Mouse (Mus musculus) cerebellum, postnatal 14 days (tissue): Measurements from ENCODE around the gene Zfp775.

Experiments used
- DNase-seq, 2 experiments: peaks; one replicate each; pipeline ENCODE4 v3.0.0; 2021; ENCODE audit warnings: mixed read lengths in 2 of 2

Gene Zfp775

DNA sequence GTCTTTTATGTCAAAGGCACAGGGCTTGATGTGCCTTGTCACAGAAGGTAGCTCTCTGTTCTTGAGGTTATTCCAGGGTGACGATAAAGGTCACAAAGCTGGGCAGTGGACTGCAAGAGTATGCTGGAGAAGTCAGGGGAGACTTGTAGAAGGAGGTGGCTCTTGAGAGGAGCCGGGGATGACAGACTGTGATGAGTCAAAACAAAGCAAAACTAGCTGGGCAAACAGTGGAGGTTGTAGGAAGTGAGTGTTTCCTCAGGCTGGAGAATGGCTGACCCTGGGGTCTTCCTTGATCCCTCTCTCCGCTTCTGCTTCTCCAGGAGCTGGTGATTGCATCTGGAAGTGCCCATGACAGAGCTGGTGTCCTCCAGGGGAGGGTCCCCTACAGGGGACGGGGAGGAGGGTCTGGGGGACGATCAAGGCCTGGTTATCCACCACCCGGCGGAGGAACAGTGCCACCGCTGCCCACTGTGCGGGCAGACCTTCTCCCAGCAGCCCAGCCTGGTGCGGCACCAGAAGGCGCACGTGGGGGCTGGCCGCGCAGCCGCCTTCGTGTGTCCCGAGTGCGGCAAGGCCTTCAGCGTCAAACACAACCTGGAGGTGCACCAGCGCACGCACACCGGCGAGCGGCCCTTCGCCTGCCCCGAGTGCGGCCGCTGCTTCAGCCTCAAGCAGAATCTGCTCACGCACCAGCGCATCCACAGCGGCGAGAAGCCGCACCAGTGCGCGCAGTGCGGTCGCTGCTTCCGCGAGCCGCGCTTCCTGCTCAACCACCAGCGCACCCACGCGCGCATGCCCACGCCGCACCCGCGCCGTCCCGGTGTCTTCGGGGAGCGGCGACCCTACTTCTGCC, 27.2 kb downstream of the Zfp775 start:
- DNase-seq: peak; percentile 69 to 73

DNA sequence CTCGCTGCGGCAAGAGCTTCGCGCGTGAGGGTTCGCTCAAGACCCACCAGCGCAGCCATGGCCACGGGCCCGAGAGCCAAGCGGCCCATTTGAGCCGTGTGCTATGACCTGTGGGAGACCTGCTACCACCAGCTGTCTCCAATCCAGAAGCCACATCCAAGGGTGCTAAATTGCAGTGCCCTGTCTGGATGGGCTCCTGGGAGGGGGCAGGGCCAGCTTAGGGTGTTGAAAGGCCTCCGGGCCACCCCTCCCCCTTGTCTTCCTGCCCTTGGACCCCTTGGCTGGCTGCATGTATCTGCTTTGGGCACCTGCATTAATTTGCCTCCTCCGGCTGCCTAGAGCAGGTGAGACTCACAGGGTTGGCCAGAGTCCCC, 27.8 kb downstream of the Zfp775 start:
- no peak for DNase-seq

DNA sequence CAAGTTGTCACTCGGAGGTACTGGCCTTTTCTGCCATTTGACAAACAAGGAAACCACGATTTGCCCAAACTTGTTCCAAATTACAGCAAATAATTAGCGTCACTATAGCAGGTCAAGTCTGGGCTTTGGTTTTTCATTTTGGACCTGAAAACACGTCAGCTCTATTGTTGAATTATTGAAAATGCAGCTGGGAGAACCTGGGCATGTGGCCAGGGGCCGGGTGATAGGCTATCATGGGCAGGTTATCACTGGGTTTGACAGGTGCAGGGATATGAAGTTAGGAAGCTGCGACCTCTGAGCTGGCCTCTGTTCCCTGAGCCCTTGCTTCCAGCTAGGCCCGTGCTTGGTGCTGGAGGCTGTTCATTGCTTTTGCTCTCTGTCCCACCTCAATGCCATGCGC, 29.0 kb downstream of the Zfp775 start:
- no peak for DNase-seq

DNA sequence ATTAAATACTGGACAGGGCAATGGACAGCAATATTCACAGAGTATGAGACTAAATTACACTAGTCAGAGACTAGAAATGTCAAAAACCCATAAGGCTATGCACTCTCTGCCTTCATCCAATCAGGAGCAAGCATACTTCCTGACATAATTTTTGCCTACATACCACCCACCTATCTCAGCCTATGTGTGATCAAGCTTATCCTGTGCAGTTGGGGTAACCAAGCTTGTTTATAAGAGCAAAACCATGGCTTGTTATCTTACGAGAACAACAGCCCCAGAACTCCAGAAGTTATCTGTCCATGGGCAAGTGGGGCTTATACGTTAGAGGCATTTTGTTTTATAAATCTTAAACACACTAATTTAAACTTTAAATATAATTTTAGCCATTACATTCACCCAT, 33.2 kb downstream of the Zfp775 start:
- no peak for DNase-seq

DNA sequence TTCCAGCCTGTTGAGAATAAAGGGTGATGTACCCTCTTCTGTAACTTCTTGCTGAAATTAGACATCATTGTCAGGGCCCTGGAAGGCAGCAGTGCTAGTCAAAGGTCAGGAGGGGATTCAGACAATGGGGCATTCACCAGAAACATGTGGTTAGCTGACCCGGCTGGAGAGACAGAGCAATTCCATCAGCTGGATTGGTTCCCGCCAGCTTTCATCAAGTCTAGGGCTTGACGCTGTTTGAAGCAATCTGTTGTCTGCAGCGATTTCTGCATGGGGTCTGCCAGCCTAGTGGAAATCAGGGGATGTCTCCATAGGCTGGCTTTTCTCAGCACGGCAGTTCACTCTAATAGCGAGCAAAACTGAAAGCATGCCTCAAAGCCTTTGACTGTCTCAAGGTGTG, 34.7 kb downstream of the Zfp775 start:
- DNase-seq: no peak

DNA sequence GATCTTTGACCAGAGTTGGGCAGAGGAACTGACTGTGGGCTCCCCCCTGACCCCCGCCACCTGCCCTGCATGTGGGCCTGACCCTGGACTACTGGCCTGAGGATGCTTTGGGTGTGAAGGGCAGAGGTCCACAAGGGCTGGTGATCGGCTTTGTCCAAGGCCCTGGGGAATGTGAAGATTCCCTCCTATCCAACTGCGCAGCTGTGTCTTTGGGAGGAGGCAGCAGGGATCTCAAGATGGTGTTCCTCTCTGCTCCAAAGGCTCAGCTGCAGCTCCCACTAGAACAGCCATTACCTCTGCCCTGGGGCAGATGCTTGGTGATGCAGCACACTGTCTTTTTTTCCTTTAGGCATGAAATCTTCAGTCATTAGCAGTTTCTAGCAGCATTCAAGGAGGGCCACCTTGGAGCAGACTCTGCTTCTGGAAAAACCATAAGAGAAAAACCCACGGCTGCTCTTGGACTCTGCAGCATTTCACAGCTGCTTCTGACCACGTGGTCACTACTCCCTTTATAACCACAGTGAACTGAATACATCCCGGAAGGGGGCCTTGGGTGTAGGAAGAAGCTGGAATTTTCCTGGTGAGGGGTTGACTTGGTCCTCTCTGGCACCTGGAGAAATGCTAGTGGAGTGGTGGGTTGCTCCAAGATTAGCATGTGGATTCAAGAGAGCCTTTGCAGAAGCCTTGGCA, 36.1 kb downstream of the Zfp775 start:
- DNase-seq: no peak

DNA sequence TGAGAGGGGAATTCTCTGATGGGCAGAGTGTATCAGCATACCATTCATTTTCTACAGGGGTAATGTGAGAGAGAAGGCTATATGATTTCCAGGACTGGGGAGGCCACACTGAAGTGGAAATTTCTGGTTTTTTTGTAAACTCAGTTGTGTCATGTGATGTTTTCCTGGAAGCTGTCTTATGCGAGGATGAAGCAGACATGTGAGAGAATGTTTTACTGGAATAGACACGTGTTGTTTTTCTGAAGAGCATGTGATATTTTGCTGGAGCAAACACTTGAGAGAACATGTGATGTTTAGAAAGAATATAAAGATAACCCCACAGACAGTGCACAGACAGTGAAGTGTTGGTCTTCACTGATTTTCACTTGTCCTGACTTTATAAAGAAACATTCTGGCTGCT, 36.7 kb downstream of the Zfp775 start:
- no peak for DNase-seq

DNA sequence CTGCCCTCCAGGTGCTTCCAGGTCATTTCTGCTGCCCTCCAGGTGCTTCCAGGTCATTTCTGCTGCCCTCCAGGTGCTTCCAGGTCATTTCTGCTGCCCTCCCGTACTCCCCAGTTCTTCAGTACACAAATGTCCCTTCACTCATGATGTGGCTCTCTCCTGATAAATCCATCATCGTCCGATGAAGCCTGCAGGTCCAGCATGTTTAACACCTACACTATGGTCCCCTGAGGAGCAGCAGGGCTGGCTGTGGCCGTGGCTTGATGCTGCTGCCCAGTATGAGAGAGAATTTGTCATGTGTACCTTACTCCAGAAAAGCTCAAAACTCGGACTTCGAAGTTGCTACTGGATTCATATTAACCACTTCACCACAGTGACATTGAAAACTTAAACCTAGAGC, 39.5 kb downstream of the Zfp775 start:
- no peak for DNase-seq

DNA sequence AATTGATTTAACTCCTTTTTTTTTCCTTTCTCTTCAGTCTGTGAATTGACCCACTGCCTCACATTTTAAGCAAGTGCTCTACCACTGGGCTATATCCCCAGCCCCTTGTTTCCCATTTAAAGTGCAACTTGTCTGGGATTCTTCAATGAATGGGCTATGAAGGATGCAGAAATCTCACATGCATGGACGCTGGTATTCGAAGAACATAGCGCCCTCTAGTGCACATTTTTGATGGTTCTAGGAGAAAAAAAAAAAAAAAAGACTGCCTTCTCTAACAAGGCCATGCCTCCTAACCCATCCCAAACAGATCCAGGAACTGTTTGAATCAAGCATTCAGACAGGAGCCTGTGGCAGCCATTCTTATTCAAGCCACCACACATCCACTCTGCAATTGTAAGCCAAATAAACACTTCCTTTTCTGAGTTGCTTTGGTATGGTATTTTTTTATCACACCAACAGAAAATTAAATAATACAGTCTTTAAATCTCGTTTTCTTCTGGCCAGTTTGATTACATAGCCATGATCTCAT, 41.0 kb downstream of the Zfp775 start:
- DNase-seq: peak; percentile 74 to 75

DNA sequence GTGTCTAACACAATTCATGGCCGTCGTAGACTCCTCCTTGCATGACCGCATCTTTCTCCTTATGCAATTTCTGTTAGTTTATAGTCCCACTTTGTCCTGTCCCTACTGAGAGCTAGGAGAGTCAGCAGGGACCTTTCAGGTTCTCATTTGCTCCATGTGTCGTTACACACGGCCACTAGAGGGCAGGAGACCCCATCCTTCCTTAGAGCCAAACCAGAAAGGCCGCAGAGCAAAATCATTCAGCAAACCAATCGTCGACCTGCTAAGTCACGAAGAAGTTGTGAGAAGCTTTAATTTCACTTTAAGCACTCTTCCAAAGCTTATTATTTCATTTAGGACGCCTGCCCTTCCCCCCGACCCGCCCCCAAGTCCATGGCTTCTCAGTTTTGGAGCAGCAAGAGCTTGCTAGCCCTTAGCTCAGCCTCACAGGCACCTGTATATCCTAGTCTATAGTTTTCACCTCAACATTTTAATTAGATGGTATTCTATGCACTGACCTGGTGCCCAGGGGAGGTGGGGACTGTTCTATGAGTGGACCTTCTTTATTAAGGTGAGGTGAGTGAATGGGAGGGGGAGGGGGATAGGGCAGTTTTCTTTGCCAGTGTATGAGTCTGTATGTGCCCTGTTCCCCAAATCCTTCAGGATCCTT, 43.9 kb downstream of the Zfp775 start:
- DNase-seq: peak; percentile 80 to 85

DNA sequence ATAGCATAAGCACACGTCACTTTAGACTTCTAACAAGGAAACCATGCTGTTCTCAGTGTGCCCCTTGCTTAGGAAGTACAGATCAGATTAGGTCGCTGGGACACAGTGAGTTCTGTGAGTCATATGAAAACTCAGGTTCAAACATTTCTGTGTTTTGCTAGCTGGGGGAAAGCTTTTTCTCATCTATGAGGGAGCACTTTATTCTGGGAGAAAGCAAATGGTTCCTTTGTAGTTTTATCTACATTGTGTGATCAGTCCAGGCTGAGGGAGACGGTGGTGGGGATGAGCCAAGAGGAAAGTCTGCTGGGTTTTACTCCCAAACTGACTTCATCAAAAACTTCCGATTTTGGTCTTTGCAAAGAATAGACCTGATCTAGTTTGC, 44.4 kb downstream of the Zfp775 start:
- DNase-seq: no peak

DNA sequence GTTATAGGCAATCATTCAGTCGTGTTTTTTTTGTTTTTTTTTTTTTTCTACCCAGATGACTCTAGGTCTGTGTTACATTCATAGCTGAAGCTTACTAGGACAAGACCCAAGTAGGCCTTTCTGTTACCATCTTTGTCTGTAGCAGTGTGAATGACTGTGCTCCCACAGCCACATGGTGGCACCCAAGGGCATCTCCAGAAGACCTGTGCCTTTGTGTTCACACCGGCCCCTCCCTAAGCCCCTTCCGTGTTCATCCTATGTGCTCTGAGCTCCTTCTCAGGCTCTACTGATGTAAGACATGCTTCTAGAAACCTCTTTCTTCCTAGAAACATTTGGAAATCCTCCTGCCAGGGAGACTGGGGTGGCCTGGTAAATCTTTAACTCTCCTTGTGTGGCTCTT, 45.1 kb downstream of the Zfp775 start, which contains the start of gene Gimap8:
Gimap8 (plus strand) TSS at position 240 of the 400 bp plus-strand sequence.
- peak; percentile 41 to 49 for DNase-seq

DNA sequence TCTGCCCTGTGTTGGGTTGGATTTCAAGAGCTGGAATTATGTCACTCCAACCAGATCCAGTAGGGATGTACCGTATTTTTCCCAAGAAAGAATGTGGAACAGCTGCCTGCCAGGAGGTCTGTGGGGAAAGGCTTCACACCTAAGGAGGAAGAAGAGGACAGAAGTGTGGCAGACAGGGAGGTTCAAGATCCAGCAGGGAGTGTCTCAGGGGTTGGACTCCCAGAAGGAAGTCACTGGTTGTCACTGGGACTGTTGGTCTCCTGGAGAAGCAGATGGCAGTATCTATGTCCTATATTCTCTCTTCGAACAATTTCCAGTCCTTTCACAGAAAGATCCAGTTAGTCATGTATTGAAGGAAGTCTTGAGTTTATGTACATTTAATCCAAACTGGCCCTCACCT, 45.7 kb downstream of the Zfp775 start:
- no peak for DNase-seq

DNA sequence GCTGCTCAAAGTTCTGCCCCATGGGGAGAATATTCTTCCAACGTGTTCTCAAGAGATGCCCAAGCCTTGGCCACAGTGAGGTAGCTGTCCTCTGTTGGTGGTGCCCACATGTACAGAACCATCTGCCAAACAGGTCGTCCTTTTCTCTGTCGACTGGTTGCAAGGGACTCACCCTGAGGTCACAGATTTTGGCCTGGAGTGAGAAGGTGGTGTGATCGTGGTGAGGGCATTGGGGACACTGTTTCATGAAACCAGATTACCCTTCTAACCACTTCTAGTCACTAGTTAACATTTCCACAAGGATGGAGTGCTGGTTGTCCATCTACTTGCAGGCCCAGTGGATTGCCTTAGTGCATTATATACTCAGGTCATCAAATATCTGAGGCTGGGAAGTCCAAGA, 46.9 kb downstream of the Zfp775 start:
- DNase-seq: no peak

DNA sequence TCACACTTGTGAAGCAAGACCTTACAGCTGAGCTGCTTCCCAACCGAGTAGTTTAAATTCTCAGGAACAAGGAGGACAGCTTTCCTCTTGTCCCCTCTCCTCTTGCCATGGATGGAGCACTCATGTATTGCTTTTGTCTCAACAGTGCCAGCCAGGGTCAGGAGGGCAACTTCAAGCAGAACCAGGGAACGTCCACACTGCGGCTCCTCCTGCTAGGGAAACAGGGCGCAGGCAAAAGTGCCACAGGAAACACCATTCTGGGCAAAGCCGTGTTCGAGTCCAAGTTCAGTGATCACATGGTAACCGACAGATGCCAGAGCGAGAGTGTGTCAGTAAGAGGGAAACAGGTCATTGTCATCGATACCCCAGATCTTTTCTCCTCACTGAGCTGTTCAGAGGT, 48.2 kb downstream of the Zfp775 start:
- no peak for DNase-seq

DNA sequence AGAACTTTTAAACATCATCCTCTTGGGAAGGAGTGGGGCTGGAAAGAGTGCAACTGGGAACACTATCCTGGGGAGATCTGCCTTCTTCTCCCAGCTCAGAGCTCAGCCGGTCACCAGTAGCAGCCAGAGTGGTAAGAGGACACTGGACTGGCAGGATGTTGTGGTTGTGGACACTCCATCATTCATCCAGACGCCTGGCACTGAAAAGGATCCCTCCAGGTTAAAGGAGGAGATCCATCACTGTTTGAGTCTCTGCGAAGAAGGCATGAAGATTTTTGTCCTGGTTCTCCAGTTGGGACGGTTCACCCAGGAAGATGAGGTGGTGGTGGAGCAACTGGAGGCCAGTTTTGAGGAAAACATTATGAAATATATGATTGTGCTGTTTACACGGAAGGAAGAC, 56.9 kb downstream of the Zfp775 start:
- no peak for DNase-seq

DNA sequence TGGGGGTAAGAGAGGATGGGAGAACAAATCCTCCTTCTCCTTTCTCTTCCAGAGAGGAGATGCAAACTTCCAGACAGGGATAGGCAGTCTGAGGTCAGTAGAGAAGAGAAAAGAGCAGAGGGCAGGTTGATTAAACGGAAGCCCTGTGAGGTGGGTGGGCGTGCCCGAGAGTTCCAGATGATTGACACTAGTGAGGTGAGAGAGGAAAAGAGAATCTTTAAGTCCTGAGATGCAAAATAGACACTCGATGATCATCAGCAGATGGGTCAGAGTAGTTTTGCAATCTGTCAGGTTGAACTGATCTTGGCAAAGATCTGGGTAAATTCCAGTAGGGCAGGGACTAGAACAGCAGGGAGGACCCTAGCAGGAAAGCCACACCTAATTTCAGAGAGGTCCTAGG, 62.9 kb downstream of the Zfp775 start:
- no peak for DNase-seq

DNA sequence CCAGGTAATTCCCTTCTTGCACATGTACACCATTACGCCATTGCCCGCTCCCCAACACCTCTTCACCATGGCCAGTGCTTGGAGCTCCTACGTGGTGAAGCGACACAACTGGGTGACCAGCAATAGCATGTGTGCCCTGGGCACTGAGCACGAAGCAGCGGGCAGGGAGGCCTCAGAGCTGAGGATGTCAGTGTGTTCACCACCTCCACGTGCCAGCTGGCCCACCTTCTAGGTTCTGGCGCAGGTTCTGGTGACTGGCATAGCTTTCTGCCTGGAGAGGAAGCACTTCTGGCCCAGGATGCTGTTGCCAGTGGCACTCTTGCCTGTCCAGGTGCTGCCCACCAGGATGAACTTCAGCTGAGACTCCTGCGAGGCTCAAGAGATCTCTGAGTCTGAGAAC, 63.6 kb downstream of the Zfp775 start:
- DNase-seq: peak; percentile 27 to 32

DNA sequence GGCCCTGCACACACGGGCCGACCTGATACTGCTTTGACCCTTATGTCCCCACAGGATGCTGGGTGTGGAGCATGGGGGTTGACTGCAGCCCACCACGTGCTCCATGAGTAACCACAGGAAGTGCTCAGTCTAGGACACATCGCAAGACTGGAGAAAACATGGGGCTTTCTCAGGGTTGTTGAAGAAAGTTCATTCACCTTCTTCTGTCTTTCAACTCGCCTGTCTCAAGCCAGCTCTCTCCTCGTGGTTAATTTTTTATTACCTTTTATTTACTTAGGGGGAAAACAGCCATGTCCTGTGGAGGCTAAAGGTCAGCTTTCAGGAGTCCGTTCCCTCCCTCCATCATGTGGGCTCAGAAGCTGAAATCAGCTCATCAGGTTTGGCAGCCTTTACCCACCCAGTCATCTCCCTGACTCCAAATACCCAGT, 64.3 kb downstream of the Zfp775 start:
- DNase-seq: no peak

DNA sequence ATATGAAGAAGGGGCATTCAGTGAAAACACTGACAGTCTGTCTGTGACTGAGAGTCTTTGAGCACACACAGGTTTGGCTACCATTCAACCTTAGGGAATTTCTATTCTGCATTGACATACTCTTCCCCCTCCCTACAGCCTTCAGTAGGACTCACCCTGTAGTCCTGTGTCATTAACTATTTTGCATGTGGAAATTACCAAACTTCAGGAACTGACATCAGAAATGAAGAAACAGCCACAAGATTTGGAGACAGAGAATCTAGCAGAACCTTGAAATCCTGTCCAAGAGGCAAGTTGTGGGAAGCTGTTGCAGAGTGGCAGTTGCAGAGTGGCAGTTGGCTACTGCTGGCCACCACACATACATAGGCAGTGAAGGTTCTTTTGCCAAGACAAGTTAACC, 66.2 kb downstream of the Zfp775 start:
- DNase-seq: no peak

DNA sequence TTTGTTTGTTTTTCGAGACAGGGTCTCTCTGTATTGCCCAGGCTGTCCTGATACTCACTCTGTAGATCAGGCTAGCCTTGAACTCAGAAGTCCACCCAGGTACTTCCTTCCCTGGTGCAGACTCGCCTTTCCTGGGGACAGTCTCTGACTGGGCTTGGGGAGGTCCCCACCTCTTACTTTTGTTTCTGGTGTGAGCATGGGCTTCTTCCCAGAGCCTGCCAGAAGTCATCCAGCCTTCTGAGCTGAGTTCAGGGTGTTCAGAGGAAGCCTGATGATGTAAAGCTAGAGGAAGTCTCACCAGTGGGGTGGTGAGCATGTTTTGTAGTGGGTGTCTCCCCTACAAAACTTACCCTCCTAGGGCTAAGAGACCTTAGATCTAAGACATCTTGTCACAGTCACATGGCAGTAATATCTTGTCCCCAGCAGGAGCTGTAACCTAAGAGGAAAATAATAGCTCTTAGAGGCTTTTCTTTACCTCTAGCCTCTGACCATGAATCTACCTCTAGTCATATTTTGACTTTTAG, 67.6 kb downstream of the Zfp775 start:
- DNase-seq: no peak
